Mouse (Mus musculus) small intestine, adult 2 months (tissue): Measurements from ENCODE around the gene Zfp827.

Experiments used
- CTCF ChIP-seq: fragments of 200-500 bp; IDR thresholded peaks from 2 replicates; pipeline ENCODE4 v1.5.1; 2012; ENCODE audit warnings: low read depth, mild to moderate bottlenecking, control low read depth, inconsistent platforms, low read length, moderate library complexity, mixed read lengths; ENCODE audit not compliant: insufficient replicate concordance, insufficient read length; ENCODE audit errors: extremely low read depth
- POLR2A ChIP-seq: fragments of 200-500 bp; IDR thresholded peaks from 2 replicates; pipeline ENCODE4 v1.6.1; 2012; ENCODE audit warnings: low read depth, mild to moderate bottlenecking, control low read depth, inconsistent platforms, low read length, moderate library complexity

- TF ChIP-seq CTCF: no peak
- TF ChIP-seq POLR2A: no peak
These were observed 23.9 kb upstream of the Zfp827 start for GRCm38 (mm10) chr8:79004341-79004740.
